Mouse (Mus musculus) A20 (cell line): Measurements from ENCODE around the gene 1110057P08Rik.
"Not testable (repeated sequence)": the region's sequence is repeated elsewhere in the genome, so short reads cannot be mapped to it uniquely, and the experiment has no call there.

Source experiments
- DNase-seq: peaks from one replicate; pipeline ENCODE4 v3.0.0-alpha.2; 2011; ENCODE audit warnings: low read depth, low spot score

1110057P08Rik gene

GRCm38 (mm10) chr16:89174435-89174834 lies at the start of gene 1110057P08Rik:
Gene 1110057P08Rik, plus strand, starts transcription at chr16:89174735.
- DNase-seq, result no peak

GRCm38 (mm10) chr16:89140551-89140950 lies 34.0 kb upstream of the 1110057P08Rik start, which contains the start of gene Gm6358:
Gene Gm6358, plus strand, starts transcription at chr16:89140851.
- no peak for DNase-seq

- DNase-seq, result no peak
Measured at GRCm38 (mm10) chr16:89150786-89151185, 23.7 kb upstream of the 1110057P08Rik start, which contains the start of gene Gm10061. Gene Gm10061, plus strand, starts transcription at chr16:89151086.

GRCm38 (mm10) chr16:89157652-89158051 lies 16.9 kb upstream of the 1110057P08Rik start, which contains the start of gene Gm9789:
Gene Gm9789, plus strand, starts transcription at chr16:89157952.
- DNase-seq, result no peak

GRCm38 (mm10) chr16:89169190-89169589 lies 5.3 kb upstream of the 1110057P08Rik start, which contains the start of gene Gm7735:
Gene Gm7735, plus strand, starts transcription at chr16:89169490.
- not testable (repeated sequence) for DNase-seq

- no peak for DNase-seq
Measured at GRCm38 (mm10) chr16:89188621-89189020, 14.1 kb downstream of the 1110057P08Rik start.

- DNase-seq, result no peak
Measured at GRCm38 (mm10) chr16:89205561-89205960, 31.0 kb downstream of the 1110057P08Rik start, which contains the start of gene Krtap20-2. Gene Krtap20-2, plus strand, starts transcription at chr16:89205861.
